Mouse (Mus musculus): ENCODE data around the gene Fli1. TPM values are rescaled to one million over a fixed set of nuclear protein-coding genes. Genes with fewer than 3 reads are reported as not detected.
A peak's percentile ranks its signal among the peaks of the same experiment; 100 is the strongest.

Gene Fli1
- polyA plus RNA-seq, 1 experiment from 2014 or later: 9.1 TPM

- no peak overlapping the region for H3K9ac ChIP-seq
- H3K4me3 ChIP-seq (replicated peaks): no peak overlapping the region
- H3K36me3 ChIP-seq (replicated peaks): no peaks in the 10 kb centered on the region
- H3K27ac ChIP-seq (replicated peaks): no peak overlapping the region
- no peak overlapping the region for H3K4me2 ChIP-seq
- no peak for ATAC-seq (ENCODE audit: insufficient read depth)
- H3K9me3 ChIP-seq (replicated peaks): no peaks in the 10 kb centered on the region
- H3K27me3 ChIP-seq: peaks cover 5% of the 10 kb centered on the region; the same call in 1 of the 2 replicates
- 23% methylated on average over 5 of the region's 5 CpGs for WGBS (ENCODE audit: insufficient replicate concordance)
- H3K4me1 ChIP-seq (replicated peaks): peaks cover 20% of the 10 kb centered on the region
These were observed 42.6 kb downstream of the Fli1 start for GRCm38 (mm10) chr9:32500063-32500462.

- no peaks in the 10 kb centered on the region for H3K9me3 ChIP-seq (replicated peaks)
- no peak overlapping the region for H3K9ac ChIP-seq
- ATAC-seq (ENCODE audit: insufficient read depth): no peak
- H3K4me3 ChIP-seq (replicated peaks): no peak overlapping the region
- H3K36me3 ChIP-seq (replicated peaks): no peaks in the 10 kb centered on the region
- H3K27ac ChIP-seq (replicated peaks): no peak overlapping the region
- H3K4me1 ChIP-seq (replicated peaks): peaks cover 22% of the 10 kb centered on the region
- WGBS (ENCODE audit: insufficient replicate concordance): 46% methylated on average over 6 of the region's 6 CpGs
- no peak overlapping the region for H3K4me2 ChIP-seq
- peaks cover 5% of the 10 kb centered on the region; the same call in 1 of the 2 replicates for H3K27me3 ChIP-seq
These were observed 43.2 kb downstream of the Fli1 start for GRCm38 (mm10) chr9:32499469-32499868.

GRCm38 (mm10) chr9:32495643-32495997 is 47.0 kb downstream of the Fli1 start:
- no peak overlapping the region for H3K9ac ChIP-seq
- ATAC-seq (ENCODE audit: insufficient read depth): 0 out of 2 replicates have a peak, but pooled peaks have one; percentile 22
- no peak overlapping the region for H3K4me3 ChIP-seq (replicated peaks)
- H3K36me3 ChIP-seq (replicated peaks): no peaks in the 10 kb centered on the region
- no peaks in the 10 kb centered on the region for H3K27me3 ChIP-seq
- no peak overlapping the region; the same call in 1 of the 2 replicates for H3K4me2 ChIP-seq
- H3K4me1 ChIP-seq (replicated peaks): peaks cover 14% of the 10 kb centered on the region
- H3K27ac ChIP-seq (replicated peaks): no peak overlapping the region
- no peaks in the 10 kb centered on the region for H3K9me3 ChIP-seq (replicated peaks)
- 17% methylated on average over 7 of the region's 7 CpGs for WGBS (ENCODE audit: insufficient replicate concordance)

- 40% methylated on average over 7 of the region's 8 CpGs for WGBS (ENCODE audit: insufficient replicate concordance)
- H3K4me1 ChIP-seq (replicated peaks): peaks cover 14% of the 10 kb centered on the region
- H3K27ac ChIP-seq (replicated peaks): no peak overlapping the region
- H3K9ac ChIP-seq: no peak overlapping the region
- no peak overlapping the region; the same call in 1 of the 2 replicates for H3K4me2 ChIP-seq
- H3K9me3 ChIP-seq (replicated peaks): no peaks in the 10 kb centered on the region
- H3K4me3 ChIP-seq (replicated peaks): no peak overlapping the region
- ATAC-seq (ENCODE audit: insufficient read depth): no peak
- H3K36me3 ChIP-seq (replicated peaks): no peaks in the 10 kb centered on the region
- no peaks in the 10 kb centered on the region for H3K27me3 ChIP-seq
These were observed 47.6 kb downstream of the Fli1 start for GRCm38 (mm10) chr9:32494891-32495642.

GRCm38 (mm10) chr9:32493588-32494423 is 48.9 kb downstream of the Fli1 start:
- WGBS (ENCODE audit: insufficient replicate concordance): 75% methylated on average over 4 of the region's 4 CpGs
- peaks cover 14% of the 10 kb centered on the region for H3K4me1 ChIP-seq (replicated peaks)
- no peak for ATAC-seq (ENCODE audit: insufficient read depth)

GRCm38 (mm10) chr9:32492753-32493152 is 49.9 kb downstream of the Fli1 start:
- Histone ChIP-seq H3K4me1 (replicated peaks) (peaks cover 14% of the 10 kb centered on the region), H3K4me2 (no peak overlapping the region), H3K27ac (replicated peaks) (no peak overlapping the region), H3K36me3 (replicated peaks) (no peaks in the 10 kb centered on the region), H3K4me3 (replicated peaks) (no peak overlapping the region), H3K9ac (no peak overlapping the region), H3K27me3 (no peaks in the 10 kb centered on the region), H3K9me3 (replicated peaks) (no peaks in the 10 kb centered on the region)
- ATAC-seq (ENCODE audit: insufficient read depth): no peak
- 50% methylated on average over 2 of the region's 2 CpGs for WGBS (ENCODE audit: insufficient replicate concordance)

More at GRCm38 (mm10) chr9:32493588-32494423, 48.9 kb downstream of the Fli1 start:
- Histone ChIP-seq H3K9ac (no peak overlapping the region), H3K36me3 (replicated peaks) (no peaks in the 10 kb centered on the region), H3K27ac (replicated peaks) (no peak overlapping the region), H3K9me3 (replicated peaks) (no peaks in the 10 kb centered on the region), H3K27me3 (no peaks in the 10 kb centered on the region), H3K4me2 (no peak overlapping the region), H3K4me3 (replicated peaks) (no peak overlapping the region)

- H3K4me2 ChIP-seq: no peak overlapping the region
- 73% methylated on average over 2 of the region's 2 CpGs for WGBS (ENCODE audit: insufficient replicate concordance)
- peaks cover 14% of the 10 kb centered on the region for H3K4me1 ChIP-seq (replicated peaks)
- no peak overlapping the region for H3K27ac ChIP-seq (replicated peaks)
- no peaks in the 10 kb centered on the region for H3K36me3 ChIP-seq (replicated peaks)
- H3K27me3 ChIP-seq: no peaks in the 10 kb centered on the region
- H3K9ac ChIP-seq: no peak overlapping the region
- no peaks in the 10 kb centered on the region for H3K9me3 ChIP-seq (replicated peaks)
- no peak for ATAC-seq (ENCODE audit: insufficient read depth)
- H3K4me3 ChIP-seq (replicated peaks): no peak overlapping the region
These were observed 51.2 kb downstream of the Fli1 start for GRCm38 (mm10) chr9:32491484-32491883.

- Histone ChIP-seq H3K4me2 (no peak overlapping the region), H3K36me3 (replicated peaks) (no peaks in the 10 kb centered on the region)
- WGBS (ENCODE audit: insufficient replicate concordance): 58% methylated on average over 4 of the region's 4 CpGs
These were observed 52.8 kb downstream of the Fli1 start for GRCm38 (mm10) chr9:32489794-32490358.

GRCm38 (mm10) chr9:32489315-32489714 is 53.3 kb downstream of the Fli1 start:
- H3K27me3 ChIP-seq: no peaks in the 10 kb centered on the region
- no peaks in the 10 kb centered on the region for H3K4me1 ChIP-seq (replicated peaks)
- H3K4me2 ChIP-seq: no peak overlapping the region
- WGBS (ENCODE audit: insufficient replicate concordance): 41% methylated on average over 4 of the region's 4 CpGs
- no peak overlapping the region for H3K9ac ChIP-seq
- no peaks in the 10 kb centered on the region for H3K36me3 ChIP-seq (replicated peaks)
- no peaks in the 10 kb centered on the region for H3K9me3 ChIP-seq (replicated peaks)
- ATAC-seq (ENCODE audit: insufficient read depth): no peak
- H3K27ac ChIP-seq (replicated peaks): no peak overlapping the region
- no peak overlapping the region for H3K4me3 ChIP-seq (replicated peaks)

More at GRCm38 (mm10) chr9:32489794-32490358, 52.8 kb downstream of the Fli1 start:
- Histone ChIP-seq H3K27ac (replicated peaks) (no peak overlapping the region), H3K27me3 (no peaks in the 10 kb centered on the region), H3K9ac (no peak overlapping the region), H3K4me1 (replicated peaks) (0 out of 2 replicates have a peak, but pooled peaks cover 1% of the 10 kb centered on the region), H3K4me3 (replicated peaks) (no peak overlapping the region), H3K9me3 (replicated peaks) (no peaks in the 10 kb centered on the region)
- no peak for ATAC-seq (ENCODE audit: insufficient read depth)

GRCm38 (mm10) chr9:32488627-32489026 is 54.0 kb downstream of the Fli1 start:
- H3K27ac ChIP-seq (replicated peaks): no peak overlapping the region
- no peak overlapping the region for H3K4me2 ChIP-seq
- H3K36me3 ChIP-seq (replicated peaks): no peaks in the 10 kb centered on the region
- no peaks in the 10 kb centered on the region for H3K27me3 ChIP-seq
- no peaks in the 10 kb centered on the region for H3K4me1 ChIP-seq (replicated peaks)
- H3K4me3 ChIP-seq (replicated peaks): no peak overlapping the region
- no peaks in the 10 kb centered on the region for H3K9me3 ChIP-seq (replicated peaks)
- no peak for ATAC-seq (ENCODE audit: insufficient read depth)
- H3K9ac ChIP-seq: no peak overlapping the region

- H3K4me3 ChIP-seq (replicated peaks): no peak overlapping the region
- no peak overlapping the region for H3K27ac ChIP-seq (replicated peaks)
- H3K4me1 ChIP-seq (replicated peaks): no peaks in the 10 kb centered on the region
- WGBS (ENCODE audit: insufficient replicate concordance): 62% methylated on average over 5 of the region's 5 CpGs
- no peak for ATAC-seq (ENCODE audit: insufficient read depth)
- no peaks in the 10 kb centered on the region for H3K9me3 ChIP-seq (replicated peaks)
- H3K36me3 ChIP-seq (replicated peaks): no peaks in the 10 kb centered on the region
- no peak overlapping the region for H3K4me2 ChIP-seq
- H3K27me3 ChIP-seq: no peaks in the 10 kb centered on the region
- no peak overlapping the region for H3K9ac ChIP-seq
These were observed 54.8 kb downstream of the Fli1 start for GRCm38 (mm10) chr9:32487823-32488222.

All from liver, embryonic 15.5 days (tissue).